Mouse (Mus musculus) brain, embryonic 14.5 days (tissue): Measurements from ENCODE around the gene Bpgm. TPM values are rescaled to one million over a fixed set of nuclear protein-coding genes. Genes with fewer than 3 reads are reported as not detected.

Source experiments
- DNase-seq: peaks from one replicate; pipeline ENCODE4 v3.0.0-alpha.2; 2011; ENCODE audit warnings: low read depth
- CTCF ChIP-seq: fragments of 200-500 bp; IDR thresholded peaks from 2 replicates; pipeline ENCODE4 v1.5.1; 2012; ENCODE audit warnings: inconsistent platforms, mild to moderate bottlenecking, moderate library complexity, borderline replicate concordance; ENCODE audit not compliant: insufficient read depth, insufficient read length; ENCODE audit errors: extremely low read depth
- POLR2A ChIP-seq: fragments of 200-500 bp; IDR thresholded peaks from 2 replicates; pipeline ENCODE4 v1.6.1; 2012; ENCODE audit warnings: mild to moderate bottlenecking, inconsistent platforms, borderline replicate concordance; ENCODE audit not compliant: poor library complexity, insufficient read depth, insufficient read length, severe bottlenecking; ENCODE audit errors: extremely low read depth
- polyA plus RNA-seq: library from polyadenylated mRNA; depleted of rRNA; stranded (reverse); fragments of >200 nt; gene quantifications from 2 replicates; pipeline ENCODE4 v1.2.3, GENCODE M21; 2012; rRNA removed

Gene Bpgm
- 82.4 and 89.7 TPM in 2 replicates for polyA plus RNA-seq

DNA sequence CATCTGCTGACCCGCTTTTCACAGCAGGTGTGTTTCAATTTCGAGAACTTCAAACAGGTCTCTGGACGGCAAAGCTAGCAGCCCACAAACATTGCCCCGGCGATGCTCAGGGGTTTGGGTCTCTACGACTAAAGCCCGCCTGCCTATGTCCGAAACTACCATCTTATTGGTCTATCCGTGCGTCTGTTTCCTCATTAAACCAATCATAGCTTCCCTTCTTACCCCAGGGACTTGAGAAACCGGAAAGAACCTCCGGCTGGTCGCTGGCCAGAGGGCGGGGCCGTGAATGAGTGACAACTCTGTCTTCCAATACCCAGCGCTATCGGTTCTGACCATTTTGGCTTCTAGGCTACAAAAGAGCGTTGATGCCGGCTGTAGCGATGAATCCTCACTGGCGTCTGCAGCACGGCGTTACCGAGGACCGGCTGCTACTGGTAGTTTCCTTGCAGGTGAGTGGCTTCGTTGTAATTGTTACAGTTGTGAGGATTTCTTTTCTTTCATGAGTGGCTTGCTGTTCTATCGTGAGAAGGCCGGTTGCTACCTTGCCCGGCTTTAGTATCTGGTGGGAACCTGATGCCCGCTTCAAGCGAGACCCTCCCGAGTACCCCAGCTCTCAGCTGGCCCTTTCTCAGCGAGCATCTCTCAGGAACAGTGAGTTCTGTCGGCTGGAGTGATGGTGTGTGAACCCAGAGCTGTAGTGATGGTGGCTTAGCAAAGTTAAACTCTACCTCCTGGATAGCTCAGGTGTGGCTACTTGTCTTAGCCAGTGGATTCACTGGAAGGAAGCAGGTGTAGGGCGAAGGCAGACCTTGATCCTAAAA, at the start of gene Bpgm:
Gene Bpgm, plus strand, starts transcription at position 234 of the 821 bp plus-strand sequence.
- DNase-seq, result peak; percentile 99
- TF ChIP-seq POLR2A (peak; percentile 65; the same call in 1 of the 2 replicates), CTCF (no peak)

- no peak for DNase-seq
- TF ChIP-seq CTCF (no peak), POLR2A (no peak)
Observed at GRCm38 (mm10) chr6:34439006-34439405, 37.0 kb upstream of the Bpgm start.

- no peak for TF ChIP-seq CTCF
- TF ChIP-seq POLR2A, result no peak
- DNase-seq, result no peak
Observed at GRCm38 (mm10) chr6:34441556-34442257, 34.3 kb upstream of the Bpgm start.

DNA sequence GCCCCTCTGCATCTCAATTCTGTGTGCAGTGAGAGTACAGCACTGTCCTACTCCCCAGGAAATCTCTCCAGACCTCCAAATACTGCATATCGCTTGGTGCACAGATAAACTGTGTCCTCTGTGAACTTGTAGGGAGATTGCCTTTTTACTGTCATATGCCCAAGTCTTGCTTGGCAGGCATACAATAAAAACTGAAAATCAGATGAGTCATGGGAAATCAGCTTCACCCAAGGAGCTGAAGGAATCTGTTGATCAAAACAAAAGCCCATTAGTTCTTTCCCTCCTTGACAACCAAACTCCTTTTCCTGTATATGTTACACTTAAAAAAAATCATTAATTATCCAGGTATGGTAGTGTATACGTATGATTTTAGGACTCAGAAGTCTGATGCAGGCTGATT, 32.2 kb upstream of the Bpgm start:
- no peak for DNase-seq
- TF ChIP-seq CTCF, result no peak
- no peak for TF ChIP-seq POLR2A

- TF ChIP-seq CTCF (peak; percentile 84; the same call in 1 of the 2 replicates), POLR2A (no peak)
- DNase-seq, result peak; percentile 91
Observed at GRCm38 (mm10) chr6:34447961-34448360, 28.0 kb upstream of the Bpgm start.

DNA sequence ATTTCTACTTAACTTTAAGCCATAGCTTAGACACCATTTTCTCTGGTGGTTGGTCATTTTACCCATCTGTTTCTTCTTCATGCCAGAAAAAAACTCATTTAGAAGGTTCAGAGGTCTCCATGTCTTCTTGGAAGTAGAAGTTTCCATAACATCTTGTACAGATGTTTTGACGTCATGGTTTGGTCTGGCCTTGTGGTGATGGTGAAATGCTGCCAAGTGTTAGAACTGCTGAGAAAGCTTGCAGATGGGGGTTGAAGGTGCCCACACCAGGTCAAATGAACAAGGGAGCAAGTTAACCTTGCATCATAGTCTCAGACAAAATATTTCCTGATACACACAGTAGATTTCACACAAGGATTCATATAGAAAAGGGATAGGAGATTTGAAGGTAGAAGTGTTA, 27.3 kb upstream of the Bpgm start:
- TF ChIP-seq CTCF, result no peak
- TF ChIP-seq POLR2A, result no peak
- no peak for DNase-seq

GRCm38 (mm10) chr6:34452963-34453770, 22.8 kb upstream of the Bpgm start:
- no peak for DNase-seq
- TF ChIP-seq POLR2A (no peak), CTCF (no peak)

DNA sequence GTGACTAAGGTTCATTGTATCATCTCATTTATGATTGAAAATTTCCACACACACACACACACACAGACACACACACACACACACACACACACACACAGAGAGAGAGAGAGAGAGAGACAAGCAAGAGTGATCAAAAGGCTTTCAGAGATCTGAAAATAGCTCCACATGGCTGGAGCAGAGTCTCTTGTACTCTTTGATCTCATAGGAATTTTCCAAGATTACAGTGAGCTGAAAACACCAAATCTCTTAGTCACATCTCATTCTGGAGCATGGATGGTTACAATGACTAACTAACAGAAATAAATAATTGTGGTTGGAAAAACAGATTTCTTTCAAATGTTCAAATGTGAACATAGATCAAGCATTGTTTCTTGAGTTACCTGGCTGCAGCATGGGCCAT, 16.6 kb upstream of the Bpgm start:
- TF ChIP-seq CTCF (no peak), POLR2A (no peak)
- no peak for DNase-seq

DNA sequence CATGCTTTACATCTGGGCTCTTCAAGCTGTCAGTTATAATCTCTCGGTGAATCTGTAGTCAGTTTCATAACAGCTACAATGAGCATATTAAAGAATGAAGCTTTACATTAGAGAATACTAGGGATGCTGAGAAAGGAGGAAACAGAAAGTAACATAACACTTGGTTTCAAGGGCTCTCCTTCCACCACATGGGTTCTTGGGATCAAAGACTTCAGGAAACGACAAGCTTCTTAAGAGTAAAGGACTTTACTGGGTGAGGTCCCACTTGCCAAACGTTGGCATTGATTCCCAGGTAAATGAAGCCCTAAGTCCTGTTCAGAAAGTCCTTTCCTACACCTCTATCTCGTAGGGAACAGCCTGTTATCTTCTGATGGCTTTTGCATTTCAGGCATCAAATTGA, 15.4 kb upstream of the Bpgm start:
- TF ChIP-seq POLR2A, result no peak
- TF ChIP-seq CTCF, result no peak
- no peak for DNase-seq

DNA sequence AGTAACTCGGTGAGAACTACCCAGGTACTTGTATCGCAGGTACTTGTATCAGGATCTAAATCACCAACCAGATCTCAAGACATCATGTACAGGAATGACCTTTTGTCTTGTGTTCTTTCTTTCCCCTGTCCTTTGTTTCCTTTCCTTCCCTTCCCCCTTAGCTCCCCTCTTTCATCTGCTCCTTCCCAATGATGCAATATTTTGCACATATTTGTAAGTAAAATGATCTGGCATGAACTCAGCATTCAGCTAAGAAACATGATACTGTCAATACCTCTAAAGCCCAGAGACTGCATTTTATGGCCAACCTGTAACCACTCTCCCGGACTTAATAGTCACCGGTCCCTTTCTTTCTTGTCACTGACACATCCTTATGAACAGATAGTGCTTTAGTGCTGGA, 12.4 kb upstream of the Bpgm start:
- no peak for TF ChIP-seq POLR2A
- no peak for TF ChIP-seq CTCF

More for the DNA sequence above, 12.4 kb upstream of the Bpgm start:
- DNase-seq, result no peak
